Mouse (Mus musculus): ENCODE measurements at regions not wholly inside any gene's neighbourhood (a gene's known extent, or its start where the extent isn't known, plus 50 kb on each side); places are given as distances from the start of the nearest gene placed in this dataset.

- DNase-seq = no peak
These were observed 170.2 kb downstream of the Adck1 start for GRCm38 (mm10) chr12:88530450-88531143.

- DNase-seq = no peak
These were observed 172.1 kb downstream of the Adck1 start for GRCm38 (mm10) chr12:88532261-88532973.

GRCm38 (mm10) chr12:88551856-88552255, 170.8 kb upstream of the Nrxn3 start:
- no peak for DNase-seq

GRCm38 (mm10) chr12:88555475-88555874, 167.2 kb upstream of the Nrxn3 start:
- DNase-seq = no peak

- DNase-seq = no peak
These were observed 164.6 kb upstream of the Nrxn3 start for GRCm38 (mm10) chr12:88558036-88558435.

GRCm38 (mm10) chr12:88579974-88580373, 142.7 kb upstream of the Nrxn3 start:
- no peak for DNase-seq

- DNase-seq = no peak
These were observed 116.7 kb upstream of the Nrxn3 start for GRCm38 (mm10) chr12:88605939-88606338.

GRCm38 (mm10) chr12:88620084-88620483, 102.6 kb upstream of the Nrxn3 start:
- no peak for DNase-seq

- no peak for DNase-seq
These were observed 78.4 kb upstream of the Nrxn3 start for GRCm38 (mm10) chr12:88644281-88644680.

GRCm38 (mm10) chr12:88652001-88652719, 70.5 kb upstream of the Nrxn3 start:
- peak; percentile 41 for DNase-seq

All from kidney, adult 9 months (tissue).